Mouse (Mus musculus) liver, embryonic 12.5 days (tissue): ENCODE measurements at regions not wholly inside any gene's neighbourhood (a gene's known extent, or its start where the extent isn't known, plus 50 kb on each side); places are given as distances from the start of the nearest gene placed in this dataset.
"Not testable (repeated sequence)": the region's sequence is repeated elsewhere in the genome, so short reads cannot be mapped to it uniquely, and the experiment has no call there.

Source experiments
- ATAC-seq: fragments of 200-750 bp; cut with Nextera tagmentation; 2 replicates; pipeline ENCODE4 v1.8.0; 2017; ENCODE audit warnings: moderate number of reproducible peaks, mild to moderate bottlenecking, moderate library complexity
- H3K27ac ChIP-seq: fragments of 300-500 bp; sonication (generic); 2 replicates; pipeline ENCODE4 v1.5.1; 2016; ENCODE audit warnings: mild to moderate bottlenecking
- H3K27me3 ChIP-seq: fragments of 300-500 bp; sonication (generic); replicated peaks from 2 replicates; pipeline ENCODE4 v1.6.1; 2016; ENCODE audit warnings: mild to moderate bottlenecking, moderate library complexity
- H3K36me3 ChIP-seq: fragments of 300-500 bp; sonication (generic); 2 replicates; pipeline ENCODE4 v1.6.1; 2016; ENCODE audit warnings: mild to moderate bottlenecking, moderate library complexity
- H3K4me1 ChIP-seq: fragments of 300-500 bp; sonication (generic); 2 replicates; pipeline ENCODE4 v1.6.1; 2016
- H3K4me2 ChIP-seq: fragments of 300-500 bp; sonication (generic); 2 replicates; pipeline ENCODE4 v1.6.1; 2016; ENCODE audit warnings: mild to moderate bottlenecking, moderate library complexity
- H3K4me3 ChIP-seq: fragments of 300-500 bp; sonication (generic); 2 replicates; pipeline ENCODE4 v1.5.1; 2016; ENCODE audit warnings: mild to moderate bottlenecking, moderate library complexity
- H3K9ac ChIP-seq: fragments of 300-500 bp; sonication (generic); 2 replicates; pipeline ENCODE4 v1.6.1; 2016; ENCODE audit warnings: mild to moderate bottlenecking, moderate library complexity
- H3K9me3 ChIP-seq: fragments of 300-500 bp; sonication (generic); replicated peaks from 2 replicates; pipeline ENCODE4 v1.6.1; 2016; ENCODE audit warnings: mild to moderate bottlenecking, moderate library complexity
- WGBS: fragments of 180-500 bp; shearing (Covaris S2); methylation state at CpG from one replicate; pipeline ENCODE4 v1.1.7; 2016; ENCODE audit not compliant: insufficient replicate concordance; 5-methylcytosine and 5-hydroxymethylcytosine counted together

- no peak for ATAC-seq
- Histone ChIP-seq H3K4me1 (no peaks in the 10 kb centered on the region), H3K9ac (no peak overlapping the region), H3K36me3 (no peaks in the 10 kb centered on the region), H3K4me2 (no peak overlapping the region), H3K27me3 (peaks cover 30% of the 10 kb centered on the region; the same call in 1 of the 2 replicates), H3K9me3 (no peaks in the 10 kb centered on the region), H3K27ac (no peak overlapping the region), H3K4me3 (no peak overlapping the region)
- WGBS, result 39% methylated on average over 8 of the region's 8 CpGs
Observed at GRCm38 (mm10) chr16:29908031-29908430, 156.2 kb upstream of the Hes1 start.

- H3K4me1 ChIP-seq, result no peaks in the 10 kb centered on the region
- ATAC-seq, result no peak
- no peak overlapping the region for H3K27ac ChIP-seq
- no peak overlapping the region for H3K4me2 ChIP-seq
- peaks cover 18% of the 10 kb centered on the region; the same call in 1 of the 2 replicates for H3K27me3 ChIP-seq
- no peak overlapping the region for H3K9ac ChIP-seq
- WGBS, result 51% methylated on average over 5 of the region's 5 CpGs
- no peaks in the 10 kb centered on the region for H3K36me3 ChIP-seq
- no peak overlapping the region for H3K4me3 ChIP-seq
- H3K9me3 ChIP-seq, result no peaks in the 10 kb centered on the region
Observed at GRCm38 (mm10) chr16:29909923-29910465, 154.2 kb upstream of the Hes1 start.

GRCm38 (mm10) chr16:29911164-29911571, 153.0 kb upstream of the Hes1 start:
- no peak overlapping the region for H3K27ac ChIP-seq
- no peak overlapping the region for H3K9ac ChIP-seq
- no peaks in the 10 kb centered on the region for H3K9me3 ChIP-seq
- no peak overlapping the region for H3K4me2 ChIP-seq
- peaks cover 7% of the 10 kb centered on the region; the same call in 1 of the 2 replicates for H3K27me3 ChIP-seq
- H3K4me3 ChIP-seq, result no peak overlapping the region
- H3K4me1 ChIP-seq, result no peaks in the 10 kb centered on the region
- ATAC-seq, result no peak
- no peaks in the 10 kb centered on the region for H3K36me3 ChIP-seq
- 41% methylated on average over 7 of the region's 7 CpGs for whole genome bisulfite sequencing

- peaks cover 7% of the 10 kb centered on the region; the same call in 1 of the 2 replicates for H3K27me3 ChIP-seq
- H3K4me2 ChIP-seq, result no peak overlapping the region
- no peak overlapping the region for H3K9ac ChIP-seq
- H3K27ac ChIP-seq, result no peak overlapping the region
- no peak for ATAC-seq
- H3K4me3 ChIP-seq, result no peak overlapping the region
- WGBS, result 66% methylated on average over 8 of the region's 8 CpGs
- no peaks in the 10 kb centered on the region for H3K4me1 ChIP-seq
- H3K36me3 ChIP-seq, result no peaks in the 10 kb centered on the region
- H3K9me3 ChIP-seq, result no peaks in the 10 kb centered on the region
Observed at GRCm38 (mm10) chr16:29913357-29914010, 150.7 kb upstream of the Hes1 start.

GRCm38 (mm10) chr16:29915346-29915745, 148.8 kb upstream of the Hes1 start:
- H3K9me3 ChIP-seq, result no peaks in the 10 kb centered on the region
- H3K4me2 ChIP-seq, result no peak overlapping the region
- no peak for ATAC-seq
- no peaks in the 10 kb centered on the region for H3K4me1 ChIP-seq
- H3K9ac ChIP-seq, result no peak overlapping the region
- peaks cover 7% of the 10 kb centered on the region; the same call in 1 of the 2 replicates for H3K27me3 ChIP-seq
- no peak overlapping the region for H3K4me3 ChIP-seq
- 62% methylated on average over 11 of the region's 11 CpGs for WGBS
- no peaks in the 10 kb centered on the region for H3K36me3 ChIP-seq
- H3K27ac ChIP-seq, result no peak overlapping the region

- Histone ChIP-seq H3K36me3 (no peaks in the 10 kb centered on the region), H3K27ac (no peak overlapping the region), H3K4me2 (no peak overlapping the region), H3K9ac (no peak overlapping the region), H3K9me3 (no peaks in the 10 kb centered on the region), H3K27me3 (peaks cover 7% of the 10 kb centered on the region; the same call in 1 of the 2 replicates), H3K4me1 (no peaks in the 10 kb centered on the region), H3K4me3 (no peak overlapping the region)
- no peak for ATAC-seq
- WGBS, result 59% methylated on average over 3 of the region's 3 CpGs
Observed at GRCm38 (mm10) chr16:29917989-29918388, 146.2 kb upstream of the Hes1 start.

GRCm38 (mm10) chr16:29918396-29918795, 145.8 kb upstream of the Hes1 start:
- Histone ChIP-seq H3K9ac (no peak overlapping the region), H3K4me3 (no peak overlapping the region), H3K4me2 (no peak overlapping the region), H3K9me3 (no peaks in the 10 kb centered on the region), H3K4me1 (no peaks in the 10 kb centered on the region), H3K27me3 (peaks cover 7% of the 10 kb centered on the region; the same call in 1 of the 2 replicates), H3K36me3 (no peaks in the 10 kb centered on the region), H3K27ac (no peak overlapping the region)
- ATAC-seq, result no peak
- WGBS, result 74% methylated on average over 6 of the region's 6 CpGs

- Histone ChIP-seq H3K9ac (no peak overlapping the region), H3K4me2 (no peak overlapping the region), H3K27ac (no peak overlapping the region), H3K4me3 (no peak overlapping the region), H3K4me1 (no peaks in the 10 kb centered on the region), H3K27me3 (no peaks in the 10 kb centered on the region; the same call in 1 of the 2 replicates), H3K9me3 (no peaks in the 10 kb centered on the region), H3K36me3 (no peaks in the 10 kb centered on the region)
- ATAC-seq, result no peak
- WGBS, result 58% methylated on average over 5 of the region's 5 CpGs
Observed at GRCm38 (mm10) chr16:29920940-29921339, 143.2 kb upstream of the Hes1 start.

- Histone ChIP-seq H3K4me3 (no peak overlapping the region), H3K9me3 (no peaks in the 10 kb centered on the region), H3K27me3 (no peaks in the 10 kb centered on the region; the same call in 1 of the 2 replicates), H3K4me1 (no peaks in the 10 kb centered on the region), H3K36me3 (no peaks in the 10 kb centered on the region), H3K27ac (no peak overlapping the region), H3K9ac (no peak overlapping the region), H3K4me2 (no peak overlapping the region)
- 60% methylated on average over 3 of the region's 3 CpGs for whole genome bisulfite sequencing
- no peak for ATAC-seq
Observed at GRCm38 (mm10) chr16:29921385-29921784, 142.8 kb upstream of the Hes1 start.

GRCm38 (mm10) chr16:29927276-29927675, 136.9 kb upstream of the Hes1 start:
- H3K9ac ChIP-seq, H3K9me3 ChIP-seq, ATAC-seq, H3K4me3 ChIP-seq, H3K4me2 ChIP-seq, H3K36me3 ChIP-seq, H3K27me3 ChIP-seq, H3K4me1 ChIP-seq, H3K27ac ChIP-seq: not testable (repeated sequence)
- 79% methylated on average over 11 of the region's 11 CpGs for WGBS

GRCm38 (mm10) chr16:29928291-29928690, 135.9 kb upstream of the Hes1 start:
- no peaks in the 10 kb centered on the region for H3K36me3 ChIP-seq
- H3K27ac ChIP-seq, result no peak overlapping the region
- H3K9ac ChIP-seq, result no peak overlapping the region
- no peaks in the 10 kb centered on the region for H3K27me3 ChIP-seq
- no peak overlapping the region for H3K4me2 ChIP-seq
- H3K4me1 ChIP-seq, result no peaks in the 10 kb centered on the region
- peaks cover 5% of the 10 kb centered on the region; the same call in 1 of the 2 replicates for H3K9me3 ChIP-seq
- WGBS, result 90% methylated on average over 4 of the region's 4 CpGs
- no peak overlapping the region for H3K4me3 ChIP-seq
- ATAC-seq, result no peak

- Histone ChIP-seq H3K4me1 (no peaks in the 10 kb centered on the region), H3K36me3 (no peaks in the 10 kb centered on the region), H3K27ac (no peak overlapping the region), H3K9ac (no peak overlapping the region), H3K9me3 (peaks cover 5% of the 10 kb centered on the region; the same call in 1 of the 2 replicates), H3K4me2 (no peak overlapping the region), H3K4me3 (no peak overlapping the region), H3K27me3 (no peaks in the 10 kb centered on the region)
- ATAC-seq, result no peak
- WGBS, result 70% methylated on average over 10 of the region's 10 CpGs
Observed at GRCm38 (mm10) chr16:29931746-29932351, 132.3 kb upstream of the Hes1 start.
